Mouse (Mus musculus) yolk sac, embryonic 10.5 days (tissue): Measurements from ENCODE around the gene Tfip11.
"Not testable (repeated sequence)": the region's sequence is repeated elsewhere in the genome, so short reads cannot be mapped to it uniquely, and the experiment has no call there.

Source experiments
- DNase-seq: peaks from one replicate; pipeline ENCODE4 v3.0.0-alpha.2; 2017; ENCODE audit warnings: low spot score

The Tfip11 gene

DNA sequence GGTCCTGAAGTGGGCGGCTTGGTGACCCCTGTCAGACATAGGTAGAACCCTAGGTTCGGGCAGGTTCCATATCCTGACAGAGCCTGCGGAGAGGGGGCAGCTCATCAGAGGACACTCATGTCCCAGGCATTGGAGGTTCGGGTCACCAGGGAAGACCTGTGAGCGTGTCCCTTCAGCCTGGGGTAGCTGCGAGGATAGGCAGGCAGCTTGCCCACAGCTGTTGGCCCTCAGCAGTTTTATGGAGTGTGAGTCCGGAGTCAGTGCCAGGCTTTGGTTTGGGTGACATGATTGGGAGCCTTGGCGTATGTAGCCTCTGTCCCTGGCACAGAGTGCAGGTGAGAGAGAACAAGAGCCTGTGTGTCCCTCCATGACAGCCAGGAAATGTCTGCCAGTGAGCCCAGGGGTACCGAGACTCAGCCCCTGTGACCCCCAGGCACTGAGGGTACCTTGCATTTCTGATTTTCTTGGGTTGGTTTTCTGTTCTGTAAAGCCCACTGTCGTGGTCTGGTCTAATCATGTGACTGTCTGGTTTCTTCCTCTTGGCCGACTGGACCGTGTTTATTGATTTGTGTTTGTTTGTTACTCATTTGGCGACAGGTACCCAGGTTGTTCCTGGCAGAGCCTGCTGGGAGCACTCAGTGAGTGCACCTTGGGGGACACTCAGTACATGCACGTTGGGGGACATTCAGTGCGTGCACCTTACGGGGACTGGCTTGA lies 36.2 kb upstream of the Tfip11 start:
- DNase-seq, result no peak

DNA sequence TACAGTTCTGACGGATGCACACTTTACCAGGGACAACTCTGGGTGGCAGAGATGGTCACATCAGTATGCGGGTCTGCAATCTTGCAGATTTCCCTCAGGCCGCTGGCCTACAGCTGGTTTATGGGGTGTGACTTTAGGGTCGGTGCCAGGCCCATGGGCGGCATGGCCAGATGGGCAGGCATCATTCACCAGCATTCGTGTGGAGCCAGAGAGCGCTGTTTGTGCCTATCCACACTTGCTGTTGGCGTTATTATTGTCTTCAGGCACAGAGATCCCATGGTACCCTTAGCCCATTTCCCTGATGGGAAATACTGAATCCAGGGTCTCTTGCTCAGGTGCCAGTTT lies 35.6 kb upstream of the Tfip11 start:
- no peak for DNase-seq

DNA sequence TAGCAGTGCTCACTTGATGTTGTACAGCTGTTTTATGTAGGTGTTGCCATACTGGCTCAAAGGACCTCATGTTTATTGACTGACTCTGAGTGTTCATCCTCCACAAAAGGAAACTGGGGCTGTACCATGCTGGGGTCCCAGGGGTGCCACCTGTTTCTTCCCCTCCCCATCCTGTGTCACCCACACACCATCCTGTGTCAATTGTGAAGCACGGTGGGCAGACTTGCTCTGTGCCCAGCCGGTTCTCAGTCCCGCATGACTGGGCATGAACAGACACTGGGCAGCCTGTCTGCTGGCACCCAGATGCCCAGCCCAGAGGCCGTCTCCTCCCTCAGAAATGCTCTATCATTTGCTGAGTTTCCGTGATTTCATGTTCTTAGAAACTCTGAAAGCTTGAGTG lies 34.3 kb upstream of the Tfip11 start:
- DNase-seq, result no peak

DNA sequence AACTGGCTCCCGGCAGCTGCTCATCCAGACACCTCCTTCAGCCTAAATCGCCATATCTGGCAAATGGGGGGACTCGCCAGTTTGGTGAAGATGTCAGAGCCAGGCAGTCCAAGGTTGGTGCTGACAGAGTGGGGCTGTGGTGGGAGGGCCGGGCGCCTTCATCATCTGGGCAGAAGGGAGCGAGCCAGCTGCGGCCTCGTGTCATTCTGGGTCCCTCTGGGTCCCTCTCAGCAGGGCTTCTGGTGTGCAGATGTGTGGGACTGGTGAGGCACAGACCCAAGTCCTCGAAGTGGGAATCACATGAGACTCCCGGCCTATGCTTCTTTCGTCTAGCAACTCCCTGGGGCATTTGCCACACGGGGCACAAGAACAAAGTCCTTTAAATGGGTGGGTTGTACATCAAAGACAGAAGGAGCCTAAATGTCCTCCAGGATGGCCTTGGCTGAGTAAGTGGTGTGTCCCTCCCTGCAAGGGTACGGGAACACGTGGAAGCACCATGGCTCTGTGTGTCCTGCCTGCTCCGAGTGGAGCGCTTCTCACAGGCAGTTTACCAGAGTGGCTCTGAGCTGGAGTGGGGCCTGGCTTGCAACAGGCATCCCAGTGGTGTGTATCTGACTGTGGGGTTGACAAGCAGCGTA lies 33.7 kb upstream of the Tfip11 start:
- no peak for DNase-seq

DNA sequence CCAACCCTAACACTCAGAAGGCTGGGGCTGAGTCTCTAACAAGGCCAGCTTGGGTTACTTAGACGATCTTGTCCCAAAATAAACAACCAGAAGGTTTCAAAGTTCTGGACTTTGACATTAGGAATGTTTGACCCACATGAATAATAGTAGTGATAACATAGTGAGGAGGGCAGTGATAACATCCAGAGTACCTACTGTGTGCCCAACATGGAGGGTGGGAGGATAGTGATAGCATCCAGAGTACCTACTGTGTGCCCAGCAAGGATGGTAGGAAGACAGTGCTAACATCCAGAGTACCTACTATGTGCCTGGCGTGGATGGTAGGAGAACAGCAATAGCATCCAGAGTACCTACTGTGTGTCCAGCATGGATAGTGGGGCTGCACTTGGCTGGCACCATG lies 32.4 kb upstream of the Tfip11 start:
- no peak for DNase-seq

DNA sequence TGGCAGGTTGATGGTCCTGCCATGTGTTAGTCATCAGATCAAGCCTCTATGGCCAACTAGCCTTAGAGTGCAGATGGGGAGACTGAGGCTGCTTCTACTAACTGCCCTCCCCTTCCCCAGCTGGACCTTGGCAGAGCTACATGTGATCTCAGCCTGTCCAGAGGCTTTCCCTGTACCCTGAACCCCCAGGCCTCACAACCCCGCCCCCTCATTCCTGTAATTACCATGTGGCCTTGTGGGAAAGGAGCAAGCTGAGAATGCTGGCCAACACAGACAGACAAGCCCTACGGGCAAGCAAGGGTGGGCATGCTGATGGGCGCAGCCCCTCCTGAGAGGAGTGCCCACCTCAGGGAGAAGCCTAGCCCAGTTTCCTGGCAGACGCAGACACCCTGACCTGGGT lies 31.5 kb upstream of the Tfip11 start:
- DNase-seq, result no peak

DNA sequence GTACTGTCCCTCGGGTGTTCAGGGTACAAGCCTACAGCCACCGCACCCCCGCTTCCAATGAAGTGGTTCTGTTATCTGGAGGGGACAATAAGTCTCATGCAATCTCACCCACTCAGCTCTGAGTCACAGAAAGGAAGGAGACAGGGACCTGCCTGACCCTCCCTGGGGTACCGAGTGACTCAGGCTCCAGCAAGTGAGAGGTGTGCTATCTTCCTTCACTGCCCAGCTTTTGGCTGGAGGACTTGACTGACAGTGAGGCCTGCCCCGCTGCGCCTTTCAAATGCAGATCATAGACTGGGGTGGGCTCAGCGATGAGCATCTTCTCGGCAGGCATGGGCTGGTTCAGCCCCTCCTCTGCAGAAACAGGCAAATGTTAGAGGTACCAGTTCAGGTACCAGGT lies 31.0 kb upstream of the Tfip11 start:
- DNase-seq, result no peak

DNA sequence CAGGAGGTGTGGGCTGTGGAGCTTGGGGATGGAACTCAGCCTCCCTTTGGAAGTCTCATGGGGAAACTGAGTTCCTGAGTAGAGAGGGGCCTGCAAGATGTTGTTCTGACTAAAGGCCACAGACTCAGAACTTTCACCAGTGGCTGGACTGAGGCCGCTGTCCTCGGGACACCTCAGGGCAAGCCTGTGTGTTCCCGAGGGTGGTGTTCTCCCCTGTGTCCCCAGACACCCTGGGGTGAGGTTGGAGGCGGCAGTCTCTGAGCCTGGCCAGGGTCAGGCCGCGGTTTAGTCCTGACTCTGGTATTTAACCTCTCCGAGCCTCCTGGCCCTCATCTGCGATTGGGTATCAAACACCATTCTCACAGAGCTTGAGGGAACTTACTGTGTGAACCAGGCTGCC lies 30.6 kb upstream of the Tfip11 start:
- no peak for DNase-seq

DNA sequence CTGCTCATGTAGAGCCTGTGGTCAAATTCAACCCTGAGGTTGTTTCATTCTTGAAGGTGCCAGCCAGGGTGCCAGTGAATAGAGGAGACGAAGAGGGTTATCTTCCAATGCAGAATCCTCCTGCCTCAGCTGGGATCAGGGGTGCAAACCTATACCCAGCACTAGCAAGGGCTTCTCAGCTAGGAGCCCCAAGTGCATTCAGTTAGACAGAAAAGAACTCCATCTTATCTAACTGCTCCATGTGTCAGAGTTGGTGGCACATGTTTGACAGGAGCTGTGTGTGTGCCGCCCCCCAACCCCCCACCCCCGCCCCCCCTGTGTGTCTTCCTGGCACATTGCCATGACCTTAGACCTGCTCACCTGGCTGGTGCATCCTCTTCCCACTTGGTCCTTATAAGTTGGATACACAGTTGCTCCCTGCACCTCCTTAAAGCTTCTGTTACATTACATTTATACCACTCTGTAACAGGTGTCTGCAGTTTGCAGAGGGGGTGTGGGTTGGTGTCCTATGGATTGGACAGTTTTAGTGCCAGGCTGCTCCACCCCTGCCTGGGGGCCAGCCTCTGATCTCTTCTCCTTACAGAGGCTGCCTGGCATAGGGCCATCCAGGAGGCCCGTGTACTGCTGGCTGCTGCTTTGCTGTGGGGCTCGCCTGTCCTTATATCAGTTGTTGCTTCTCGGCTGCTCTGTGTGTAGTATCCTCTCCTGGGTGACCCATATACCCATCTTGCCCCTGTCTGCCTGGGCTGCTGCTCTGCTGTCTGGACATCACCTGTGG lies 29.6 kb upstream of the Tfip11 start:
- DNase-seq, result no peak

DNA sequence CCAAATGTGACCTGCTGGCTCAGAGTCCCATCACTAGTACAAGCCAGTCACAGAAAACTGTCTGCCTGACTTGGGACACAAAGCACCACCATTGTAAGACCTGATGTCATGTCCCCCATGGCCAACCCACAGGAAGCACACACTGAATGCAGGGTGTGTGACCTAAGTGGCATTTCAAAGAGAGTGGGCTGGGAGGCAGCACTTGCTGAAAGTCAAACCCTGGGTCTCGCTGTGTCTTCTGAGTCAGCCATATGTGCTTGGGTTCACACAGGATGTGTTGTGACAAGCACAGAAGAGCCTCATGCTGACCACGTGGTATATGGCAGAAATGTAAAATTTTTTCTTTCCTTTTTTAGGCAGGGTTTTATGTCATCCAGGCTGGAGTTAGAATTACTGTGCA lies 28.9 kb upstream of the Tfip11 start:
- DNase-seq, result no peak

DNA sequence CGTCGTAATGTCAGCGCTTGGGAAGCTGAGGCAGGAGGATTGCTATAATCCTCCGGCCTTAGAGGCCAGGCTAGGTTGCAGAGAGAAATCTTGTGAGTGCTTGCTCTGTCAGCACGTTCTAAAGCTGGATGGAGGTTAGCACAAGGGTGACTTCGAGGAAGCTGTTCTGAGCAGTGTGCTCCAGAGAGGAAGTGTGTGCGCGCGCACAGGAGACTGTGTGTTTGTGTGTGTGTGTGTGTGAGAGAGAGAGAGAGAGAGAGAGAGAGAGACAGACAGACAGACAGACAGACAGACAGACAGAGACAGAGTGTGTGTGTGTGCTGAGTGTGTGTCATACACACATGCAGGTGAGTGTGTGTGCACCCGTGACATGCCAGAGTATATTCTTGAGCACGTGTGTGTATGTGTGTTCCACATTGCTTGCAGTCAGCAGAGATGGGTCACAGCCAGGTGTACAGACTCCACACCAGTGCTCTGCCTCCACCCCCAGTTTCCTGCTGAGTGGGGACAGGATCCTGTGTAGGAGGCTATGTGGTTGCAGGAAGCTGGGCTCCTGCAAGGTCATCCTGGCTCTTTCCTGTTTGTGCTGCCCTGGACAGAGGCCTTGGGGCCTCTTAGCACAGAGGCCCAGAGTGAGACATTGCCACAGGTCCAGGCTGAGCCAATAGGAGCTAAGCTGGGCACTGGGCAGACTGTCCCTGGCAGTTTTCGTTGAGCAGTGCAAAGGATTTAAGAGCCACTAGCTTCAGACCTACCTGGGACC lies 27.8 kb upstream of the Tfip11 start:
- no peak for DNase-seq

DNA sequence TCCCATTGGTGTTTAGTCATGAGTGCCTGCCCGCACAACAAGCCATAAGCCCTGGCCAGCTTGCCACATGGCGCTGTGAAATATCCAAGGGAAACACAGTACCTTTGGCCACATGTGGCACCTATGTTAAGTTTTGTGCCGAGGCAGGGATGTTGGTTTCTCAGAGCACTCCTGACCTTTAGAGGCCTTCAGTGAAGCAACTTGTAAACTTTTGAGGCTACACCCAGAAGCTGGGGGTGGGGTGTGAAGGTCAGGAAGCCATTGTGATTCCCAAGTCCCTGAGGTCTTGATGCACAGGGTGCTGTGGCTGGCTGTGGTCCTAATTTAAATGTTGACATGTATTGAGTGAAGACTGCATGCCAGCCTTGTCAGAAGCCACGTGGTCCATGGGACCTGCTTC lies 26.8 kb upstream of the Tfip11 start:
- DNase-seq, result no peak

DNA sequence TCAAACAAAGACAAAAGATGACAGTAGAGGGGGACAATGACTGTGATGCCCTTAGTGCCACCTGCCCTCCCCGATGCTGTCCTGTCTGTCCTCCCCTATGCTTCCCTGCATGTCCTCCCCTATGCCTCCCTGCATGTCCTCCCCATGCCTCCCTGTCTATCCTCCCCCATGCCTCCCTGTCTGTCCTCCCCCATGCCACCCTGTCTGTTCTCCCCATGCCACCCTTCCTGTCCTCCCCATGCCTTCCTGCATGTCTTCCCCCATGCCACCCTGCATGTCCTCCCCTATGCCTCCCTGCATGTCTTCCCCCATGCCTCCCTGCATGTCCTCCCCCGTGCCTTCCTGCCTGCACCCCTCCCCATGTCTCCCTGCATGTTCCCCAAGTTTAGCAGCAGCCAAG lies 26.0 kb upstream of the Tfip11 start:
- DNase-seq, result no peak

DNA sequence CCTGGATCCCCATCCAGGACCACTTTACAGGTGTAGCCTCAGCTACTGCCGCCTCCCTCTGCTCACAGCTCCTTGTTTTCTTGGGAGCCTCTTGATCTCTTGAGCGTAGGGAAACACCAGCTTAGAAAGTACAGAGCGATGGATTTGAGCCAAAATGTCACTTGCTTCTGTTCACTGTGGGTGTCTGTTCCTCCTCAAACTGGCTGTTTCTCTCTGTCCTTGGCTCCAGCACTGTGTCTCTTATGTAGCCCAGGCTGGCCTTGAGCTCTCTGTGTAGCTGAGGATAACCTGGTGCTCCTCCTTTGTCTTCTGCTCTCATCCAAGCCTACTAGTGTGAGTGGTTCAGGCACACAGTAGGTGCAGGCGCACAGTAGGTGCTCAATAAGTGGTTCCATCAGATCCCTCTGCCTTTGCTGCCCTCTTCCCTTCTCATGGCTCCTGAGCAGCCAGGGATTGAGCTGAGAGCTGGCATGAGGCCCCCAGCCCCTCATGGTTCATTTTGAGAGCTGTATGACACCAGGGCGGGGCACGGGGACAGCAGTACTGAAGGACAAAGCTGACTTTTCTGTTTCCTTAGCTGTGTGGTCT lies 25.3 kb upstream of the Tfip11 start:
- DNase-seq, result no peak

DNA sequence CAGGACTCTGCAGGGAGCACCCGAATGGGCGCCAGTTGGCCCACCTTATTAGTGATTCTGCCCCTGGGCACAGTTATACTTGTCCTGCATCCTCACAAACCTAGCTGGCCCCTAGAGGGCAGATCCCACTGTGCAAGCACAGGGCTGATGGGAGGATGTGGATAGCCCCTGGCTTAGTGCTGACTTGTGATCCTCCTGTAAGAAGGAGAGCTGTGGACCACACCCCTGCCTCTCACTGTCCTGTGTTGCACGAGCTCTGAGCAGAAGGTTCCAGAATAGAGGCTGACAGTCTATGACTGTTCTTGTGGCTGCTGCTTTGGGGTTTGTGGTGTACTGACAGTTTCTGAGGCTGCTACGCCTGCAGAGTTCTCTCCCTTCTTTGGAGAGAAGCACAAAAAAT lies 24.5 kb upstream of the Tfip11 start:
- DNase-seq, result no peak

DNA sequence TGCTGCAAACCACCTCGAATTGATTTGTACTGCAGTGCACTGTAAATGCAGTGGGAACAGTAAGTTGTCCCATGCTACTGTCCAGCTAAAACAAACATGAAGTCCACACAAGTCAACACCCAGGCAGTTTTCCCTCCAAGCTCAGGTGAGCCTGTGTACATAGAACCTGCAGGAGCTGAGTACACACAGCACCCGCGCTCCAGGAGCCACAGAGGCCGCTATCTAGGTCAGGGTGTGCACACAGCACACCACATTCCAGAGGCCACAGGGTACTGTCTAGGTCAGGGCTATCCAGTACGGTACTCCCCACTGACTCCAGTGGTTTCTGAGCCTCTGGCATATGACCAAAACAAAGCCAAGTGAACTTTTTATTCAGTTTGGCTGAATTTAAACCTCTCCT lies 23.8 kb upstream of the Tfip11 start:
- peak; percentile 82 for DNase-seq

DNA sequence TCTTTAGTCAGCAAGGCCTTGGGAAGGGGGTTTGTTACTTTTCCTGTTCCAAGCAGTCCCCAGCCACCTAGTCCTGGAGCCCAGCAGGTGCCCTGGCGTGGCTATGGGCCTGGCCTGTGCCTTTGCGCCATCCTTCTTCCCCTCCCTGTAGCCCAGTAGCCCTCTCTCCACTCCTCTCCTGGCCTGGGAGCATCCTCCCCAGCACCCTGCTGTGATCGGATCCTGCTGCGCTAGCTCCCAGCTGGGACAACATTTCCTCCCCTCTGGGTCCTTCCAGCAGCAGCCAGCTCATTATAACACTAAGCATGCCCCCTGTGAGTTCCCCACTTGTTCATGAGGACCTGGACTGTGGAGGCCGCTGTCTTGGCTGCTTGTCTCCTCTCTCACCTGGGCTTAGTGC lies 20.3 kb upstream of the Tfip11 start:
- DNase-seq, result no peak

DNA sequence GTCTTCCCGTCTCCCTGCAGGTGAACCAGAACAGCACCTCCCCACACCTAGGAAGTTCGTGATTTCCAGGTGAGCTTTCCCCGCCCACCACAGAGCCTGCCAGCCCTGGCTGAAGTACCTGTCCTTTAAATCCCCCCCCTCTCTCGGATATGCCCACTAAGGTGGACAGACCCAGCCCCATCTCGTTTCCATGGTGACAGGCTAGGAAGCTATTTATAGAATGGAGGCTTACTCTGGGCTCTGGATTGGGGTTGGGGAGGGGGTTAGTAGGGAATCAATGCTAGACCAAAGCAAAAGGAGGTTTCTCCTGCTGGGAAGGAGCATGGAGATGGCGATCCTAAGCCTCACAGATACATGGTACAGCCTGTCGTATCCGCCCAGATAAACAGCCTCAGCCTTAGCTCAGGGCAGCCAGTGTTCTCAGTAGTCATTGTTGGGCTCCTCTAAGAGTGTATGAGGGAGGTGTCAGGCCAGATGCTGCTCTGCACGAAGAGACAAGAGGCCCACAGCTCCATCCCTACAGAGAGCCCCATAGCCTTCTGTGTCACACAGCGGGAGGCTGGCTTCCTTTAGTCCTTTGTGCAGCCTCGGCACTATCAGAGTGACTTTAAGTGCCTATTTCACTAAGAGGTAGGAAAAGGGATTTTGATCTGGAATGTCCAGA lies 12.8 kb upstream of the Tfip11 start:
- no peak for DNase-seq

DNA sequence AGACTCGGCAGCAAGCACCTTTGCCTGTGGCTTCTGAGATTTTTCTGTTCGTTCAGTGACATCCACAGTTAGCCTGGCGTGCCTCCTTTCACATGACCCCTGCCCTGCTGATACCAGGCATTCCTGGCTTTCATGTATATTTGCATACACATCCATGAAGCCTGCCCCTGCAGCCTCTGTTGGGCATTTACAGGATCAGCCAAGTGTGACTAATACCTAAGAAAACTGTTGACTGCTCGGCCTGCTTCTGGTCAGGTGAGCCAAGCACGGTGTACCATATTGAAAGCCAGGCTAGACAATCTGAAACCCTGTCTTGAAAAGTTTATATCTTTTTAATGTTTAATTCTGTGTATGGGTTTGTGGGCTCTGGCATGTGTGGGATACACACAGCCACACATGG lies 9.7 kb upstream of the Tfip11 start:
- no peak for DNase-seq

DNA sequence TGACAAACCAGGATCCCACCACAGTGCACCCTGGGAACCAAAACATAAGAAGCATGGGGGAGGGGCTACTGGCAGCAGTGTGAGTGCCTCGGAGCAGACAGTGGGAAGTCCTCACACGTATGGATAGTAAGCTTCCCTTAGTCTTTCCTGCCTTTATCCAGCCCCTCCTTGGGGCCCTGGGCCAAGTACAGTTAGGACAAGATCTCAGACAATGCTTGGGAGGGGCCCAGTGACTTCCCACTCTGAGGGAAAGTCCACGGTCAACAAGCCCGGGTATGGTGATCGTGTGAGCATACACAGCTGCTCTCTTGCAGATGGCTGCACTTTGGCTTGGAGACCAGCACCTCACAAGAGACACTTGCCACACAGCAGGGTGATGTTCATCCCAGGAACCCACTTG lies 8.8 kb upstream of the Tfip11 start:
- DNase-seq, result no peak

DNA sequence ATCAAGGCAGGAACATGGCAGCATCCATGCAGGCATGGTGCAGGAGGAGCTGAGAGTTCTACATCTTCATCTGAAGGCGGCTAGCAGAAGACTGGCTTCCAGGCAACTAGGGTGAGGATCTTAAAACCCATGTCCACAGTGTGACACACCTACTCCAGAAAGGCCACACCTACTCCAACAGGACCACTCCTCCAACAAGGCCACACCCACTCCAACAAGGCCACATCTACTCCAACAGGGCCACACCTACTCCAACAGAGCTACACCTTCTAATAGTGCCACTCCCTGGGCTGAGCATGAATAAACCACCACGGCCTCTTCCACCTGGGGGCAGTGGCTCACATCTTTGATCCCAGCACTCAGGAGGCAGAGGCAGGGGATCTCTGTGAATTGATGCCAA lies 6.8 kb upstream of the Tfip11 start:
- not testable (repeated sequence) for DNase-seq

DNA sequence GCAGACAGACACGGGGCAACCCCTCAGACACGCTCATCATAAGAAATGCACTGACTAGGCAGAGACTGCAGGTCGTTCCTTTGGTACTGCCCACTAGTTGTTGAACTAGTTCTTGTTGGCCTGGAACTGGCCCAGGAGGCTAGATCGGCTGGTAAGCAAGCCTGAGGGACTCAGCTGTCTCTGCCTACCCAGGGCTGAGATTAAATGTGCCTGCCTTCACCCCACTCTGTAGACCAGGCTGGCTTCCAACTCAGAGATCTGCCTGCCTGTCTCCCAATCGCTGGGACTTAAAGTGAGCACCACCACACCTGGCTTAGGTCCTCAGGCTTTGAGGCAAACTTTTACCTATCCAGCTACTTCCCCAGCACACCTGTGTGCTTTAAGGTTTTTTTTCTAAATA lies 5.8 kb upstream of the Tfip11 start:
- no peak for DNase-seq
